Mouse (Mus musculus) gastrocnemius, postnatal 14 days (tissue): ENCODE results near the gene Gm20388. TPM values are rescaled to one million over a fixed set of nuclear protein-coding genes. Genes with fewer than 3 reads are reported as not detected.
A peak's percentile ranks its signal among the peaks of the same experiment; 100 is the strongest.

Experiments
- DNase-seq: peaks from one replicate; pipeline ENCODE4 v3.0.0; 2021; ENCODE audit warnings: mixed read lengths
- intact Hi-C: fragments of 180-260 bp; cut with DNase I; formaldehyde crosslinking; loops from one replicate; pipeline ENCODE4 v1.15.1; 2025; ENCODE audit warnings: low total_unique reads
- total RNA-seq, 2 experiments: library from RNA; stranded (reverse); gene quantifications; 2 replicates each; pipeline ENCODE4 v1.2.3; 2021

The Gm20388 gene
- total RNA-seq, 2 experiments from 2014 or later = 5.6 to 6.0 TPM

- intact Hi-C loops = no loop called here
- no peak for DNase-seq
Measured at GRCm38 (mm10) chr8:121078721-121079120, 1168.1 kb downstream of the Gm20388 start.

- intact Hi-C loops = no loop called here
- no peak for DNase-seq
Measured at GRCm38 (mm10) chr8:121079201-121079600, 1168.6 kb downstream of the Gm20388 start.

- intact Hi-C loops = no loop called here
- DNase-seq = no peak
Measured at GRCm38 (mm10) chr8:121079944-121080343, 1169.3 kb downstream of the Gm20388 start.

GRCm38 (mm10) chr8:121080361-121081090 is 1169.9 kb downstream of the Gm20388 start:
- DNase-seq = no peak
- intact Hi-C loops = no loop called here

GRCm38 (mm10) chr8:121081398-121081797 is 1170.8 kb downstream of the Gm20388 start:
- intact Hi-C loops = no loop called here
- no peak for DNase-seq

- intact Hi-C loops = no loop called here
Measured at GRCm38 (mm10) chr8:121082218-121083092, 1171.8 kb downstream of the Gm20388 start.

GRCm38 (mm10) chr8:121083093-121083935 is 1172.7 kb downstream of the Gm20388 start:
- peak; percentile 76 for DNase-seq
- intact Hi-C loops = no loop called here

More at GRCm38 (mm10) chr8:121082218-121083092, 1171.8 kb downstream of the Gm20388 start:
- DNase-seq = no peak

GRCm38 (mm10) chr8:121083936-121084209 is 1173.2 kb downstream of the Gm20388 start:
- intact Hi-C loops = no loop called here
- DNase-seq = no peak

- DNase-seq = no peak
- intact Hi-C loops = no loop called here
Measured at GRCm38 (mm10) chr8:121084210-121084951, 1173.7 kb downstream of the Gm20388 start, which contains the start of gene Foxf1. Foxf1 (plus strand) TSS chr8:121084386.

- DNase-seq = no peak
- intact Hi-C loops = no loop called here
Measured at GRCm38 (mm10) chr8:121085011-121085410, 1174.4 kb downstream of the Gm20388 start.

- intact Hi-C loops = no loop called here
- DNase-seq = no peak
Measured at GRCm38 (mm10) chr8:121085561-121085960, 1174.9 kb downstream of the Gm20388 start.

GRCm38 (mm10) chr8:121086004-121086900 is 1175.6 kb downstream of the Gm20388 start:
- no peak for DNase-seq
- intact Hi-C loops = no loop called here

- DNase-seq = no peak
- intact Hi-C loops = no loop called here
Measured at GRCm38 (mm10) chr8:121088281-121088680, 1177.6 kb downstream of the Gm20388 start.

- DNase-seq = no peak
- intact Hi-C loops = no loop called here
Measured at GRCm38 (mm10) chr8:121088871-121089630, 1178.4 kb downstream of the Gm20388 start.

- intact Hi-C loops = loop anchor here (2.0 to 10.0 kb wide), 2 partner anchors 269 to 415 kb away; no protein-coding TSS in a partner anchor
- no peak for DNase-seq
Measured at GRCm38 (mm10) chr8:121089631-121090380, 1179.2 kb downstream of the Gm20388 start.

GRCm38 (mm10) chr8:121090716-121091115 is 1180.1 kb downstream of the Gm20388 start:
- DNase-seq = no peak
- intact Hi-C loops = loop anchor here (2.0 to 10.0 kb wide), 2 partner anchors 270 to 416 kb away; no protein-coding TSS in a partner anchor

GRCm38 (mm10) chr8:121092141-121092540 is 1181.5 kb downstream of the Gm20388 start:
- DNase-seq = no peak
- intact Hi-C loops = loop anchor here (10.0 kb wide), 1 partner anchor 417 kb away; no protein-coding TSS in a partner anchor
